Mouse (Mus musculus): ENCODE measurements at regions not wholly inside any gene's neighbourhood (a gene's known extent, or its start where the extent isn't known, plus 50 kb on each side); places are given as distances from the start of the nearest gene placed in this dataset.

DNA sequence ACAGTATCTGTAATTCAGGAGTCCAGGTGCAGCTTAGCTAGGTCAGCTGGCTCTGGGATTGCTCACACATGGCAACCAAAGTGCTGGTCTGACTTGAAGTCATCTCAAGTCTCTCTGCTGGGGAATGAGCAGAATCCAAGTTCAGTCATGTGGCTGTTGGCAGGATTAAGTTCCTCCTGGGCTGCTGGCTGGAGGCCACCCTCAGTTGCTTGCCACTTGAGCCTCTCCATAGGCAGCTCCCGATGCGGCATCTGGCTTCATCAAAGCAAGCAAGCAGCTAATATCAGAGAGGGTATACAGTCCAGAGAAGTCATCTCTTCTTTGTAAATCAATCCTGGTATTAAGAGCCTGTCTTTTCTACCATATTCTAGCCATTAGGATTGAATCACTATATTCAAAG, 714.3 kb downstream of the Nedd1 start:
- Histone ChIP-seq H3K4me3 (no peak overlapping the region), H3K4me1 (peaks cover 45% of the 10 kb centered on the region), H3K27ac (replicated peaks) (no peak overlapping the region; the same call in 1 of the 2 replicates), H3K9me3 (replicated peaks) (no peaks in the 10 kb centered on the region), H3K27me3 (ENCODE audit: low read depth, poor library complexity, severe bottlenecking) (no peaks in the 10 kb centered on the region), H3K36me3 (no peaks in the 10 kb centered on the region)
- no peak for DNase-seq (ENCODE audit: low spot score)
- WGBS, result 76% methylated on average over 2 of the region's 2 CpGs

- 16% methylated on average over 3 of the region's 3 CpGs for WGBS
- H3K27me3 ChIP-seq (ENCODE audit: low read depth, poor library complexity, severe bottlenecking), result no peaks in the 10 kb centered on the region
- DNase-seq (ENCODE audit: low spot score), result peak; percentile 29
- no peaks in the 10 kb centered on the region for H3K36me3 ChIP-seq
- H3K4me1 ChIP-seq, result peaks cover 45% of the 10 kb centered on the region
- no peak overlapping the region for H3K4me3 ChIP-seq
- H3K27ac ChIP-seq (replicated peaks), result peak overlapping the region; percentile 72
- no peaks in the 10 kb centered on the region for H3K9me3 ChIP-seq (replicated peaks)
Observed at GRCm38 (mm10) chr10:92006467-92006866, 715.8 kb downstream of the Nedd1 start.

- no peaks in the 10 kb centered on the region for H3K27me3 ChIP-seq (ENCODE audit: low read depth, poor library complexity, severe bottlenecking)
- no peaks in the 10 kb centered on the region for H3K9me3 ChIP-seq (replicated peaks)
- H3K4me3 ChIP-seq, result no peak overlapping the region
- WGBS, result 81% methylated on average over 4 of the region's 4 CpGs
- H3K36me3 ChIP-seq, result no peaks in the 10 kb centered on the region
- peaks cover 10% of the 10 kb centered on the region; the same call in 1 of the 2 replicates for H3K4me1 ChIP-seq
- no peak overlapping the region for H3K27ac ChIP-seq (replicated peaks)
- DNase-seq (ENCODE audit: low spot score), result no peak
Observed at GRCm38 (mm10) chr10:91991040-91991439, 731.2 kb downstream of the Nedd1 start.

DNA sequence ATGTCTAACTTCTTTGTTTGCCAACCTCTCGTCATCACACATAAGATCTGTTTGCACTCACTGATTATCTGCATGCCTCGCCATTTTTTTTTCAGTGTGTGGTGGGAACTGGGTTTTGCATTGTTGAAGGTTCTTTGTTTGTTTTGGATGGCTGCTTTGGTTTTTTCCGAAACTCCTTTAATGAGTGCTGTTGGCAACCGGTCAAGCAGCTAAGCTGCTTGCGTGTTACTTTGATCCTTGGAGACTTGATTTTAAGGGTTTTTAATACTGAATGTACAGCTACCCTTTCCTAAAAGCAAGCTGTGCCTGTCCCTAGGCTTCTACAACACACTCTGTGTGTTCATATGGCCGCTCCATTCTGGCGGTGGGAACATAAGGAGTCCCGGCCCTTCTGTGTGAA, 733.9 kb downstream of the Nedd1 start:
- no peak overlapping the region for H3K4me3 ChIP-seq
- WGBS, result 47% methylated on average over 8 of the region's 8 CpGs
- no peaks in the 10 kb centered on the region for H3K9me3 ChIP-seq (replicated peaks)
- no peak for DNase-seq (ENCODE audit: low spot score)
- H3K27ac ChIP-seq (replicated peaks), result peak overlapping the region; percentile 49
- peaks cover 10% of the 10 kb centered on the region; the same call in 1 of the 2 replicates for H3K4me1 ChIP-seq
- H3K27me3 ChIP-seq (ENCODE audit: low read depth, poor library complexity, severe bottlenecking), result no peaks in the 10 kb centered on the region
- no peaks in the 10 kb centered on the region for H3K36me3 ChIP-seq

DNA sequence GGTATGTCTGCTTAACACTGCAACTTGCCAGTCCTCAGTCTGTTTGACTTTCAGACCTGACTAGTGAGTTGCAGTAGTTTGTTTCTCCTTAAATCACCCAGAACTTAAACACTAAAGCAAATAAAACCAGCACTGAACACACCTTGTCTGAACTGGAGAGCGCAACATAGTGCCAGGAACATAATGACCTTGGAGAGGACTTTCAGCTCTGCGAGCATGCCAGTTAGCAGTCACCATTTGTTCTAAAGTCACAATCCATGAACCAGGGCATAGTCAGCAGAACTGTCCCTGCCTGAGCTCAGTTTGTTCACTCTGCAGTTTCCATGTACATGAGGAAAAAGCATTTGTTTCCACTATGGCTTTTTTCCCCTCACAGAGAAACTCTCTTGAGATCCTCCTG, 742.4 kb downstream of the Nedd1 start:
- H3K4me3 ChIP-seq, result no peak overlapping the region
- H3K4me1 ChIP-seq, result no peaks in the 10 kb centered on the region
- no peaks in the 10 kb centered on the region for H3K36me3 ChIP-seq
- 97% methylated on average over 2 of the region's 2 CpGs for WGBS
- H3K27me3 ChIP-seq (ENCODE audit: low read depth, poor library complexity, severe bottlenecking), result no peaks in the 10 kb centered on the region
- no peak for DNase-seq (ENCODE audit: low spot score)
- no peak overlapping the region for H3K27ac ChIP-seq (replicated peaks)
- no peaks in the 10 kb centered on the region for H3K9me3 ChIP-seq (replicated peaks)

- DNase-seq (ENCODE audit: low spot score), result no peak
- H3K27me3 ChIP-seq (ENCODE audit: low read depth, poor library complexity, severe bottlenecking), result no peaks in the 10 kb centered on the region
- WGBS, result 85% methylated on average over 2 of the region's 2 CpGs
Observed at GRCm38 (mm10) chr10:91971951-91972350, 750.3 kb downstream of the Nedd1 start.

DNA sequence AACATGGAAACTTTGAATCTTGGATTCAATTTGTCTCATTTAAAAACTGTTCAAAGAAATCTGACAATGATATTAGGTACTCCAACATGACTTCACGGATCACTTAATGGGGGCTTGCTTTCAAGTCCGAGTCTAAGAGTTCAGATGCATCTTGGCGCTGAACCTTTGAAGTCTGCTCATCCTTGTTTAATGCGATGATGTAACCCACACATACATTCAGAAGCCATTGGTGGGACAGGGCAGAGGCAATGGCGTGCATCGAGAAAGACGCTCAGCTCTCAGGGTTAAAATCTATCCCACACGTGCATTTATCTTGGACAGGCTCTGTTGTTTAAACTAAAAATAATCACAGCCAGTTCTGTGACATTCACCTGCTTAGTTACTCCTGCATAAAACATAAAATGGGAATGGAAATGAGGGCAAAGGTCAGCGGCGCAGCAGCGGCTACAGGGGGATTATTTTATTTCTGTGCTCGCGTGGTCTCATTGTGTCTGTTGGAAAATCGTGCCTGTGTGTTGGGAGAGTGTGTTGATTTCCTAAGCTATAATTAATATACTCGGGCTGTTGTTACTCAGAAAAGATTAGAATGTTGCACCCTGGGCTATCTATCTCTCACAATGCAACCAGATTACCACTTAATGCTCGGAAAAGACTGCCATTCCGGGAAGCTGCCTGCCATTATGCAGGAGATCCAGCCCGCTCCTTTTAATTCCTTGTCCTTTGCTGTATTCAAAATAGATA, 754.5 kb downstream of the Nedd1 start:
- peak overlapping the region; percentile 61; the same call in 1 of the 2 replicates for H3K27ac ChIP-seq (replicated peaks)
- H3K9me3 ChIP-seq (replicated peaks), result no peaks in the 10 kb centered on the region
- no peaks in the 10 kb centered on the region for H3K36me3 ChIP-seq
- DNase-seq (ENCODE audit: low spot score), result no peak
- H3K4me1 ChIP-seq, result peaks cover 7% of the 10 kb centered on the region
- no peak overlapping the region for H3K4me3 ChIP-seq
- H3K27me3 ChIP-seq (ENCODE audit: low read depth, poor library complexity, severe bottlenecking), result no peaks in the 10 kb centered on the region
- WGBS, result 80% methylated on average over 18 of the region's 18 CpGs

More at GRCm38 (mm10) chr10:91971951-91972350, 750.3 kb downstream of the Nedd1 start:
- H3K36me3 ChIP-seq, result no peaks in the 10 kb centered on the region
- no peak overlapping the region for H3K4me3 ChIP-seq
- H3K9me3 ChIP-seq (replicated peaks), result no peaks in the 10 kb centered on the region
- no peak overlapping the region for H3K27ac ChIP-seq (replicated peaks)
- H3K4me1 ChIP-seq, result peaks cover 13% of the 10 kb centered on the region

DNA sequence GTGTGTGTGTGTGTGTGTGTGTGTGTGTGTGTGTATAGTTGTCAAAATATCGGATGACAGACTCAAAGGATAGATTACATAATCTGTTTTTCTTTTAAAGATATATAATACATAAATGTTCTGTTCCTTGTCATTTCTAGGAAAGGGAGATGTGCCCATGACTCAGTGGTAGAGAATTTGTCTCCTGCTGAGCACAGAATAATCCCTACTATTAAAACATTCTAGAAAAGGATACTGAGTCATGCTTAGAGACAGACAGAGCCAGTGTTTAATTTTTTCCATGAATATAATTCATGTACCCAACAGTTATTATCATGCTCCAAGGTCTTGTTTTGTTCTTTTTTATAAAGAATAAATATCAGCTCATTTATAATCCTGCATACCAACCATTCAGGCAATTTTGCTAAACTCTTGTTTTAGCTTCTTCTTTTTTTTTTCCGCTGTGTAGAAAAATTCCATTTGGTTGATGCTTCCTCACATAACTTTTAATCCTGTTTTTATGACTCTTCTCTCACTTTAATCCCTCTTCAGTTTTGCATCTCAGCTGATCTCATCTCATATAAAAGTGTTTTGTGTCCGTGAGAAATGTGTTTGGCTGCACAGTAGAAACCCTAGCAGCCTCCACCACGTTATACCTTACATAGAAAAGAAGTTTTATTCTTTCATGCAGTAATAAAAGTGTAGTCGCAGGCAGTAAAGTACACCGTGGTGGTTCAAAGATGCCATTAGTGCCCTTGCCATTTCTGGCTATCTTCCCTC, 762.3 kb downstream of the Nedd1 start:
- no peaks in the 10 kb centered on the region for H3K9me3 ChIP-seq (replicated peaks)
- no peaks in the 10 kb centered on the region for H3K27me3 ChIP-seq (ENCODE audit: low read depth, poor library complexity, severe bottlenecking)
- no peak for DNase-seq (ENCODE audit: low spot score)
- no peaks in the 10 kb centered on the region for H3K4me1 ChIP-seq
- H3K27ac ChIP-seq (replicated peaks), result no peak overlapping the region
- H3K4me3 ChIP-seq, result no peak overlapping the region
- no peaks in the 10 kb centered on the region for H3K36me3 ChIP-seq
- 77% methylated on average over 6 of the region's 6 CpGs for WGBS

DNA sequence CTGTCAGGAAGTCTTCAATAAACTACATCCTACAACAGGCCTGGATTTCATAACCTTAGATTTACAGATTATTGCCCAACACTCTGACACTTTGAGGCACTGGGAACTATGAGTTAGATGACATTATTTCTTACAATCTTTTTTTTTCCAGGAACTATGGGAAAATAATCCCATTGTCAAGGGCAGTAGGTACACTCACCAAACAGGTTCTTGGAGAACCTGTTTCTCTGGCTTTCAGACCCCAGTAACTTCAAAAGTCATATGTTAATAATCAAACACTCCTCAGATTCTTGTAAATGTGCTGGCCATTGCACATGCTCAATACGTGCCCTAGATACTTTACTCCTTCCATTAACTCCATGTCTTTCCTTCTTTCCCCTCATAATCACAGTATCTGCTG, 769.1 kb downstream of the Nedd1 start:
- H3K4me3 ChIP-seq, result no peak overlapping the region
- H3K27ac ChIP-seq (replicated peaks), result no peak overlapping the region
- H3K36me3 ChIP-seq, result no peaks in the 10 kb centered on the region
- H3K27me3 ChIP-seq (ENCODE audit: low read depth, poor library complexity, severe bottlenecking), result no peaks in the 10 kb centered on the region
- no peaks in the 10 kb centered on the region for H3K4me1 ChIP-seq
- WGBS, result 90% methylated on average over 1 of the region's 1 CpGs
- no peaks in the 10 kb centered on the region for H3K9me3 ChIP-seq (replicated peaks)
- no peak for DNase-seq (ENCODE audit: low spot score)

DNA sequence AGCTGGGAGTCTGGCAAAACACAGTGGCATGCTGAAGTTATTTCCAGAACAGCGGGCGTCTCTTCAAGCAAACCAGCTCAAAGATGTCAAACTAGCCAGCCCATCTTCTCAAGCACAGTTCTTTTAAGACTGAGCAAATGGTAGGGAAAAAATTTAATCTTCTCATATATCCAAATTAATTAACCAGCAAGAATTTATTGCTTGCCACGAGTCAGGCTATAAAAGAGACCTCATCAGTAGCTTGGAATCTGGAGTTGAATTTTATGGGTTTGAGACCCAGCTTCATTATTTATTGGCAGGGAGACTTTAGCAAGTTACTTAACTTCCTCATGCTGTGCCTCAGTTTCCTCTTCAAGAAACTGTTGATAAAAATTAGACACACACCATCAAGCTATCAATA, 742.5 kb upstream of the Tmpo start:
- Histone ChIP-seq H3K4me1 (no peaks in the 10 kb centered on the region), H3K36me3 (no peaks in the 10 kb centered on the region), H3K4me3 (no peak overlapping the region), H3K9me3 (replicated peaks) (no peaks in the 10 kb centered on the region), H3K27me3 (ENCODE audit: low read depth, poor library complexity, severe bottlenecking) (no peaks in the 10 kb centered on the region), H3K27ac (replicated peaks) (no peak overlapping the region)
- 83% methylated on average over 3 of the region's 3 CpGs for WGBS
- DNase-seq (ENCODE audit: low spot score), result no peak

DNA sequence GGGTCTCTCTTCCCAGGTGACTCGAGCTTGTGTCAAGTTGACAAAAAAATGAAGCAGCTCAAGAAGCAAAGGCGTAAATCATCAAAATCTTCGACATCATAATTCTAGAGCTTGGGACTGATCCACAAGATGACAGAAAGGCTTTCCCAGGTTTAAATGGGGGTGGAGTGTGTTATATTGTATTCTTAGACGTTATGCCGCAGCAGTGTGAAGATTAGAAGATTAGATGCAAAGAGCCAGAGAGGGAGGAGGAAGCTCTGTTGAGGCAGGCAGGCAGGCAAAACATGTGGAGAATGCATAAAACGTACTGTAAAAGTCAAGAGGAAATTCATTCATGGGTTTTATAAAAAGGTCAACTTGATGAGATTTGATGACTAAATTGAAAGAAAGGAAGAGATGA, 708.7 kb upstream of the Tmpo start:
- no peaks in the 10 kb centered on the region for H3K27me3 ChIP-seq (ENCODE audit: low read depth, poor library complexity, severe bottlenecking)
- H3K27ac ChIP-seq (replicated peaks), result no peak overlapping the region
- H3K4me1 ChIP-seq, result peaks cover 11% of the 10 kb centered on the region
- WGBS, result 91% methylated on average over 6 of the region's 6 CpGs
- no peak for DNase-seq (ENCODE audit: low spot score)
- H3K9me3 ChIP-seq (replicated peaks), result no peaks in the 10 kb centered on the region
- no peak overlapping the region for H3K4me3 ChIP-seq
- H3K36me3 ChIP-seq, result no peaks in the 10 kb centered on the region

GRCm38 (mm10) chr10:91888537-91888936, 707.4 kb upstream of the Tmpo start:
- H3K4me3 ChIP-seq, result no peak overlapping the region
- 90% methylated on average over 4 of the region's 4 CpGs for WGBS
- DNase-seq (ENCODE audit: low spot score), result no peak

DNA sequence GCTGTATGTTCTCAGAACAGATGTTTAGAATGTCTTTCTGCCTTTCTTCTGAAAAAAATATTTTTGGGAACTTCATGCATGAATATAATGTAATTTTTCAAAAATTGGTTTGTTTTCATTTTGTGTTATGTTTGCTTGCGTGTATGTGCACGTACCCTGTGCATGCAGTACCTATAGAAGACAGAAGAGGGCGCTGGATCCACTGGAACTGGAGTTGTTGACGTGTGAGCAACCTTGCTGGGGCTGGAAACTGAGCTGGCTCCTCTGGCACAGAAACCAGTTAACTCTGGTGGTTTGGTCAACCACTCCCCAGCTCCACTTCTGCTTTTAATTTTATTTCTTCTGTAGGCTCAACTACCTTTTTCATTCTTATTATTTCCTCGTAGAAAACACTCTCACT, 702.0 kb upstream of the Tmpo start:
- no peak overlapping the region for H3K4me3 ChIP-seq
- H3K27ac ChIP-seq (replicated peaks), result no peak overlapping the region
- H3K36me3 ChIP-seq, result no peaks in the 10 kb centered on the region
- 60% methylated on average over 5 of the region's 5 CpGs for WGBS
- H3K4me1 ChIP-seq, result peaks cover 26% of the 10 kb centered on the region
- no peaks in the 10 kb centered on the region for H3K27me3 ChIP-seq (ENCODE audit: low read depth, poor library complexity, severe bottlenecking)
- peak; percentile 27 for DNase-seq (ENCODE audit: low spot score)
- H3K9me3 ChIP-seq (replicated peaks), result no peaks in the 10 kb centered on the region

More at GRCm38 (mm10) chr10:91888537-91888936, 707.4 kb upstream of the Tmpo start:
- Histone ChIP-seq H3K27me3 (ENCODE audit: low read depth, poor library complexity, severe bottlenecking) (no peaks in the 10 kb centered on the region), H3K9me3 (replicated peaks) (no peaks in the 10 kb centered on the region), H3K27ac (replicated peaks) (0 out of 2 replicates have a peak overlapping the region, but pooled peaks have one; percentile 33), H3K36me3 (no peaks in the 10 kb centered on the region), H3K4me1 (peaks cover 13% of the 10 kb centered on the region)

All from midbrain, embryonic 10.5 days (tissue).